Comparison of ENCODE assay signal across 12 mouse cellular contexts in the genomic region with DNA sequence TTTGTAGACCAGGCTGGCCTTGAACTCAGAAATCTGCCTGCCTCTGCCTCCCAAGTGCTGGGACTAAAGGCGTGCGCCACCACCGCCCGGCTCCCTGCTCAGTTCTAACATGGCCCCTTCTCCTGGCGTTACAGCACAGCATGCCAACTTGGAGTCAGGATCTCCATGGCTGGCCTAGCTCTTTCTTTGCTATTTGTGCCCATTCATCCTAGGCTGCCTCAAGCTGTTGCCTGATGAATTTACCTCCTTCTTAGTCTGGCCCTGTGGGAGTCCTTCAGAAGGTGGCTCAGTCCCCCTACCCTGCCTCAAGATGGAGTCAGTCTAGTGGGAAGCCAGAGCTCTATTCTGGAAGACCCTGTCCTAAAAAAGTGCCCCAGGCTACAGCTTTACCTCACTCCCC. TPM values are rescaled to one million over a fixed set of nuclear protein-coding genes. Genes with fewer than 3 reads are reported as not detected.
"Had no signal": no experiment of that assay in that cellular context is flagged by ENCODE, and none has a peak within 500 bp of the region (broad histone marks: within the 10 kb centered on the region; RNA-seq: fewer than 3 reads in every experiment).

No protein-coding gene starts in this region.

- H3K4me3 ChIP-seq: limb, embryonic 15.5 days; liver, embryonic 13.5 days; midbrain, embryonic 13.5 days had no signal

- DNase-seq: kidney, postnatal 25 days; layer of hippocampus, adult 9-11 months; liver, embryonic 13.5 days; lung, adult 18-20 months; retina, postnatal 1 day; right cerebral cortex, postnatal 4 days; spleen, adult 18-20 months; thymus, adult 18-20 months; thymus, postnatal 14 days had no signal

- H3K9me3 ChIP-seq: limb, embryonic 15.5 days; liver, embryonic 13.5 days; midbrain, embryonic 13.5 days had no signal

- H3K27ac ChIP-seq: limb, embryonic 15.5 days; liver, embryonic 13.5 days; midbrain, embryonic 13.5 days had no signal

RNA-seq across cellular contexts. Expression of gene Diras1, which starts 1.4 kb away (rescaled TPM):
- total RNA-seq: megakaryocyte-erythroid progenitor cell, adult 5-6 weeks had no signal
